Mouse (Mus musculus): ENCODE results near the gene Arhgef11. TPM values are rescaled to one million over a fixed set of nuclear protein-coding genes. Genes with fewer than 3 reads are reported as not detected.
A peak's percentile ranks its signal among the peaks of the same experiment; 100 is the strongest.
"Not testable (repeated sequence)": the region's sequence is repeated elsewhere in the genome, so short reads cannot be mapped to it uniquely, and the experiment has no call there.

Gene Arhgef11
- polyA plus RNA-seq (2015; fragmentation: Nextera tagmentation; extraction: Ambion mirVana): 7.6 and 10.0 TPM in 2 replicates

DNA sequence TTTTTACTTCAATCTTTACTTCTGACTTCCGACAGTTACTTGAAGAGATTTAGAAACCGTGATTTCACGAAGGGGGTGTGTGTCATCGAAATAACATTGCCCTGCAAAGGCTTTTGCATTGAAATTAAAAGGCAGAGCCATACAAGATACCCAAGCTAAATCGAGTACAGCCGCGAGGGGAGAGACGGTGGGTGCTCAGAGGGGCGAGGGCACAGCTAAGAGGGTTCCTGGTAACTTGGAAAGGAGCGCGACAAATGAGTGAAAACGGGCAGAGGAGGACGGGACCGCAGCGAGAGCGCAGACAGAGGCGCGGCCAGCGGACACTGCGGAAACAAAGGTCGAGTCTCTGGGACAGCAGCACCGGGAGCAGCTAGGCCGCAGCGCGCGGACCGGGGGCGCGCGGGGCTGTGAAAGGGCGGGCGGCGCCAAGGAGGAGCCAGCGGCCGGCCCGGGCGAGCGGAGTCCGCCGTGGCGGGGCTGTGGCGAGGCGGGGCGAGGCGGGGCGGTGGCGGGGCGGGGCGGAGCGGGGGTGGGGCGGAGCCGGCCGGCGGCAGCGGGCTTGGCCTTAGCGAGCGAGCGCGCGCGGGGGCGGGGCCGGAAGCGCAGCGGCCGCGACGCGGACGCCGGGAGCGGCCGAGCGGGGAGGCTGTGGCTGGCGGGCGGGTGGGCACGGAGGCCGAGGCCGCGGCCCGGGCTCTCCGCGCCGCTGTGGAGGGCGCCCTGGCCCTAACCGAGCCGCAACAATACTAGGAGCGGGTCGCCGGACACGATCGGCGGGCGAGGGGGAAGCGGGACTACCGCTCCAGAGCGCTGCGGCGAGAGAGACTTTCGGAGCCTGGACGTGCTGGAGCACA is at the start of gene Arhgef11:
Arhgef11 (plus strand) TSS at position 603 of the 854 bp plus-strand sequence.
- WGBS: 2% methylated on average over 79 of the region's 101 CpGs
- Histone ChIP-seq H3K4me2 (ENCODE audit: low read depth, low read length) (peak within 1 kb of the TSS; percentile 80), H3K27ac (ENCODE audit: low read length) (peak within 1 kb of the TSS; percentile 89), H3K9ac (ENCODE audit: low read length) (peak within 1 kb of the TSS; percentile 89), H3K27me3 (ENCODE audit: control insufficient read depth, insufficient read depth, low read length) (no peaks in the 10 kb centered on the region), H3K36me3 (ENCODE audit: control insufficient read depth, insufficient read depth) (no peaks in the 10 kb centered on the region), H3K4me3 (ENCODE audit: low read length) (peak within 1 kb of the TSS; percentile 79), H3K9me3 (replicated peaks; ENCODE audit: control insufficient read depth, low read length) (no peaks in the 10 kb centered on the region), H3K4me1 (ENCODE audit: control insufficient read depth, insufficient read depth, low read length) (peaks cover 22% of the 10 kb centered on the region)
- peak; percentile 96 for ATAC-seq (replicated peaks; ENCODE audit: extremely low read depth, insufficient read depth, low FRiP score)

DNA sequence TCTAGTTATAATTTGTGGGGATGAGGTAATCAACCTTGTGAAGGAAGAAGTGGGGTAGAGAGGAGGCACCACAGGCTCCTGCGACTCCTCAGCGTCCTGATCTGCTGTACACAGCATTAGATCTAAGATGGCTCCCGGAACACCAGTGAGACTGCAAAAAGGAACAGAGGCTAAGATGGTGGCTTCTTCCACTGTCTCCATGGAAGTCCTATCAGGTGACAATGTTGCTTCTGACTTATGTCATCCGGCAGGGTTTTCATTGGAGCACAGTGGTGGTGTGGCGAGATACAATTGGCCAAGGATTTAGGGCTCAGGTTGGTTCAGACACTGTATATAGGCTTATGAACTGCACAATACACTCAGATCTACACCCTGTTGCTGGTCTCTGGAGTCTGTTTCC is 48.7 kb upstream of the Arhgef11 start:
- no peak overlapping the region for H3K4me3 ChIP-seq (ENCODE audit: low read length)
- H3K36me3 ChIP-seq (ENCODE audit: control insufficient read depth, insufficient read depth): no peaks in the 10 kb centered on the region
- H3K9me3 ChIP-seq (replicated peaks; ENCODE audit: control insufficient read depth, low read length): no peaks in the 10 kb centered on the region
- no peak overlapping the region for H3K4me2 ChIP-seq (ENCODE audit: low read depth, low read length)
- ATAC-seq (replicated peaks; ENCODE audit: extremely low read depth, insufficient read depth, low FRiP score): no peak
- WGBS: 88% methylated on average over 5 of the region's 5 CpGs
- no peak overlapping the region for H3K9ac ChIP-seq (ENCODE audit: low read length)
- no peak overlapping the region for H3K27ac ChIP-seq (ENCODE audit: low read length)
- H3K27me3 ChIP-seq (ENCODE audit: control insufficient read depth, insufficient read depth, low read length): no peaks in the 10 kb centered on the region
- H3K4me1 ChIP-seq (ENCODE audit: control insufficient read depth, insufficient read depth, low read length): peaks cover 11% of the 10 kb centered on the region; the same call in 1 of the 2 replicates

DNA sequence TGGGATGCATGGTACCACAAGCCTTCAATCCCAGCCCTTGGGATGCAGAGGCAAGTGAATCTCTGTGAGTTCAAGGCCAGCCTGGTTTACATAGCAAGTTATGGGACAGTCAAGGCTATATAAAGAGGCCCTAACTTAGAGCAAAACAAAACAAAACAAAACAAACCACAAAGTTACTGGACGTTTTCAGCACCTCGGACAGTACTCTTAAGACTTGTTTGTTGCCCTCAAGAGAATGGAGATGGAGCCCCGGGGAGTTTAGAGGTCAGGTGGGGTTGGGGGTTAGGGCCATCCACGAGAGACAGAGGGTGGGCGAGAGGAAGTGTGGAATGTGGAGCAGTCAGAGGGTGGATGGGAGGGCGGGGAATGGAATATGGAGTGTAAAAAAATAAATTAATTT is 41.6 kb upstream of the Arhgef11 start:
- H3K27me3 ChIP-seq (ENCODE audit: control insufficient read depth, insufficient read depth, low read length): no peaks in the 10 kb centered on the region
- no peak overlapping the region for H3K27ac ChIP-seq (ENCODE audit: low read length)
- 26% methylated on average over 6 of the region's 6 CpGs for WGBS
- H3K9me3 ChIP-seq (replicated peaks; ENCODE audit: control insufficient read depth, low read length): peaks cover 3% of the 10 kb centered on the region; the same call in 1 of the 2 replicates
- no peaks in the 10 kb centered on the region for H3K36me3 ChIP-seq (ENCODE audit: control insufficient read depth, insufficient read depth)
- no peak for ATAC-seq (replicated peaks; ENCODE audit: extremely low read depth, insufficient read depth, low FRiP score)
- H3K4me3 ChIP-seq (ENCODE audit: low read length): no peak overlapping the region
- H3K9ac ChIP-seq (ENCODE audit: low read length): no peak overlapping the region
- H3K4me2 ChIP-seq (ENCODE audit: low read depth, low read length): no peak overlapping the region
- no peaks in the 10 kb centered on the region for H3K4me1 ChIP-seq (ENCODE audit: control insufficient read depth, insufficient read depth, low read length)

DNA sequence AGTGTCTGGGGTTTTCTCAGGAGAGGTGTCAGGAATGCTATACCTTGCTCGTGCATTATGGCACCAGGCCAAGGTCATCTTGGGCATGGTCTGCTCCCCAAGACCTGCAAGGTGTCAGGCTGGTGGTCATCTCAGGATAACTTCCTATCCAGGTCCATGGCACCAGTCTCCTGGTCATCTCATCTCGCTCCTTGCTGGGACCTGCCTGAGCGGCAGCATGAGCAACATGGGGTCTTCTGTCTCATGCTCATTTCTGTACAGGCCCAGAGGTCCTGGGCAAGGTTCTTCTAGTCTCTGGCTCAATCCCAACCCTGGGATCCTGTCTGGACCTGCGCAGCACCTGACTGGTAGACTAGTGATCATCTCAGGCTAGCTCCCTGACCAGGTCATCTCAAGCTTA is 35.1 kb upstream of the Arhgef11 start:
- Histone ChIP-seq H3K36me3 (ENCODE audit: control insufficient read depth, insufficient read depth) (no peaks in the 10 kb centered on the region), H3K9ac (ENCODE audit: low read length) (no peak overlapping the region), H3K4me1 (ENCODE audit: control insufficient read depth, insufficient read depth, low read length) (no peaks in the 10 kb centered on the region), H3K4me3 (ENCODE audit: low read length) (no peak overlapping the region), H3K4me2 (ENCODE audit: low read depth, low read length) (no peak overlapping the region), H3K27ac (ENCODE audit: low read length) (no peak overlapping the region), H3K9me3 (replicated peaks; ENCODE audit: control insufficient read depth, low read length) (peaks cover 5% of the 10 kb centered on the region; the same call in 1 of the 2 replicates), H3K27me3 (ENCODE audit: control insufficient read depth, insufficient read depth, low read length) (no peaks in the 10 kb centered on the region)
- no peak for ATAC-seq (replicated peaks; ENCODE audit: extremely low read depth, insufficient read depth, low FRiP score)
- 82% methylated on average over 4 of the region's 4 CpGs for WGBS

GRCm38 (mm10) chr3:87593793-87594192 is 23.6 kb upstream of the Arhgef11 start:
- Histone ChIP-seq H3K9ac (ENCODE audit: low read length) (no peak overlapping the region), H3K27ac (ENCODE audit: low read length) (no peak overlapping the region), H3K4me1 (ENCODE audit: control insufficient read depth, insufficient read depth, low read length) (no peaks in the 10 kb centered on the region), H3K36me3 (ENCODE audit: control insufficient read depth, insufficient read depth) (no peaks in the 10 kb centered on the region), H3K27me3 (ENCODE audit: control insufficient read depth, insufficient read depth, low read length) (no peaks in the 10 kb centered on the region), H3K4me3 (ENCODE audit: low read length) (no peak overlapping the region), H3K9me3 (replicated peaks; ENCODE audit: control insufficient read depth, low read length) (no peaks in the 10 kb centered on the region), H3K4me2 (ENCODE audit: low read depth, low read length) (no peak overlapping the region)
- no peak for ATAC-seq (replicated peaks; ENCODE audit: extremely low read depth, insufficient read depth, low FRiP score)
- 73% methylated on average over 5 of the region's 5 CpGs for WGBS

GRCm38 (mm10) chr3:87595328-87595727 is 22.0 kb upstream of the Arhgef11 start:
- WGBS: 50% methylated on average over 4 of the region's 4 CpGs
- H3K9me3 ChIP-seq (replicated peaks; ENCODE audit: control insufficient read depth, low read length); H3K27ac ChIP-seq (ENCODE audit: low read length); H3K4me3 ChIP-seq (ENCODE audit: low read length); H3K36me3 ChIP-seq (ENCODE audit: control insufficient read depth, insufficient read depth); H3K4me1 ChIP-seq (ENCODE audit: control insufficient read depth, insufficient read depth, low read length); H3K9ac ChIP-seq (ENCODE audit: low read length); H3K4me2 ChIP-seq (ENCODE audit: low read depth, low read length); ATAC-seq (replicated peaks; ENCODE audit: extremely low read depth, insufficient read depth, low FRiP score); H3K27me3 ChIP-seq (ENCODE audit: control insufficient read depth, insufficient read depth, low read length): not testable (repeated sequence)

- ATAC-seq (replicated peaks; ENCODE audit: extremely low read depth, insufficient read depth, low FRiP score): not testable (repeated sequence)
These were observed 16.3 kb upstream of the Arhgef11 start for GRCm38 (mm10) chr3:87601077-87601476.

DNA sequence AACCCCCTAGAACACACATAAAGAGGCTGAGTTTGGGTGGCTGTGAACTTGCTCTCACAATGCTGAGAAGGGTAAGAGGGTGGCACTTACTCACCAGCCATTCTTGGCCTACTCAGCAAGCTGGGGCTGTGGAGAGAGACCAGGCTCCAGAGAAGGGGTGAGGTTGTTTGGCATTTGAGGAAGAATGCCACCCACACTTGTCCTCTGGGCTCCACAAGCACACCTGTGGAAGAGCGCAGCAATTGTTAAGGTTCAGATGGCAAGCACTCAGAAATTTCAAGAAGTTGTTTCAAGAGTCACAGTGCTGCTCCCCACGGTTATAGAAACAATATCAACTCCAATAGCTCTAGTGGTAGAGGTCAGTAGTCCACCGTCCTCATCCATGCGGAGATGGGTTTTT is 1.0 kb upstream of the Arhgef11 start:
- H3K4me1 ChIP-seq (ENCODE audit: control insufficient read depth, insufficient read depth, low read length): peaks cover 22% of the 10 kb centered on the region
- no peak overlapping the region for H3K9ac ChIP-seq (ENCODE audit: low read length)
- H3K9me3 ChIP-seq (replicated peaks; ENCODE audit: control insufficient read depth, low read length): no peaks in the 10 kb centered on the region
- H3K36me3 ChIP-seq (ENCODE audit: control insufficient read depth, insufficient read depth): no peaks in the 10 kb centered on the region
- no peaks in the 10 kb centered on the region for H3K27me3 ChIP-seq (ENCODE audit: control insufficient read depth, insufficient read depth, low read length)
- peak overlapping the region; percentile 70 for H3K4me2 ChIP-seq (ENCODE audit: low read depth, low read length)
- H3K27ac ChIP-seq (ENCODE audit: low read length): no peak overlapping the region
- H3K4me3 ChIP-seq (ENCODE audit: low read length): no peak overlapping the region; the same call in 1 of the 2 replicates
- WGBS: 59% methylated on average over 4 of the region's 4 CpGs
- ATAC-seq (replicated peaks; ENCODE audit: extremely low read depth, insufficient read depth, low FRiP score): no peak

More at GRCm38 (mm10) chr3:87601077-87601476, 16.3 kb upstream of the Arhgef11 start:
- not testable (repeated sequence) for H3K4me1 ChIP-seq (ENCODE audit: control insufficient read depth, insufficient read depth, low read length); H3K27me3 ChIP-seq (ENCODE audit: control insufficient read depth, insufficient read depth, low read length); H3K4me3 ChIP-seq (ENCODE audit: low read length); H3K9ac ChIP-seq (ENCODE audit: low read length); H3K36me3 ChIP-seq (ENCODE audit: control insufficient read depth, insufficient read depth); H3K27ac ChIP-seq (ENCODE audit: low read length); H3K4me2 ChIP-seq (ENCODE audit: low read depth, low read length)
- H3K9me3 ChIP-seq (replicated peaks; ENCODE audit: control insufficient read depth, low read length): peaks cover 22% of the 10 kb centered on the region
- 92% methylated on average over 15 of the region's 15 CpGs for WGBS

GRCm38 (mm10) chr3:87617811-87618130 is 412 bp downstream of the Arhgef11 start:
- peak overlapping the region; percentile 80 for H3K4me2 ChIP-seq (ENCODE audit: low read depth, low read length)
- peaks cover 22% of the 10 kb centered on the region for H3K4me1 ChIP-seq (ENCODE audit: control insufficient read depth, insufficient read depth, low read length)
- no peaks in the 10 kb centered on the region for H3K9me3 ChIP-seq (replicated peaks; ENCODE audit: control insufficient read depth, low read length)
- WGBS: 2% methylated on average over 6 of the region's 6 CpGs
- peak overlapping the region; percentile 89 for H3K9ac ChIP-seq (ENCODE audit: low read length)
- H3K27ac ChIP-seq (ENCODE audit: low read length): peak overlapping the region; percentile 89
- no peak for ATAC-seq (replicated peaks; ENCODE audit: extremely low read depth, insufficient read depth, low FRiP score)
- peak overlapping the region; percentile 79 for H3K4me3 ChIP-seq (ENCODE audit: low read length)
- H3K27me3 ChIP-seq (ENCODE audit: control insufficient read depth, insufficient read depth, low read length): no peaks in the 10 kb centered on the region
- no peaks in the 10 kb centered on the region for H3K36me3 ChIP-seq (ENCODE audit: control insufficient read depth, insufficient read depth)
